Mouse (Mus musculus): ENCODE measurements around the gene Ccdc117. TPM values are rescaled to one million over a fixed set of nuclear protein-coding genes. Genes with fewer than 3 reads are reported as not detected.

The Ccdc117 gene
- total and polyA plus RNA-seq, 2 experiments from 2014 or later = 7.3 to 9.7 TPM

DNA sequence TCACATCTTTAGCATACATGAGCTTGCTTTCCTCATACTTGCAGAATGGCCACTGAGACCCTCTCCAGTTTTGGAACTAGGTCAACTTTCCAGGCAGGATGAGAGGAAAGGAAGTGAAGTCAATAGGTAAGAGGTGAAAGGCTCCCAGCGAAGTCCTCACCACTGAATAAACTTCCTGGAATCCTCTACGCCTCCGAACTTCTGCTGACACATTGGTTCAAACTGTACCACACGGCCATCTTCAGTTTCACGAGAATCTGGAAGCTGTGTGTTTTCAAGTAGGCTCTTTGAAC, 31.9 kb downstream of the Ccdc117 start:
- H3K4me1 ChIP-seq (ENCODE audit: control insufficient read depth, insufficient read depth) = no peaks in the 10 kb centered on the region
- no peaks in the 10 kb centered on the region for H3K9me3 ChIP-seq (replicated peaks; ENCODE audit: control insufficient read depth, low read length)
- no peak overlapping the region for H3K4me3 ChIP-seq (ENCODE audit: low read depth, low read length)
- H3K27ac ChIP-seq (ENCODE audit: low read depth) = peak overlapping the region; percentile 13; the same call in 1 of the 2 replicates
- TF ChIP-seq CTCF (IDR thresholded peaks at IDR 0.05; ENCODE audit: low read depth) (no peak), EP300 (IDR thresholded peaks at IDR 0.05; ENCODE audit: low read depth) (no peak)
- no peaks in the 10 kb centered on the region for H3K36me3 ChIP-seq (replicated peaks; ENCODE audit: control insufficient read depth, insufficient read depth, low read length)
- H3K4me2 ChIP-seq (ENCODE audit: low read depth, low read length) = no peak overlapping the region
- WGBS = 47% methylated on average over 5 of the region's 5 CpGs
- ATAC-seq (ENCODE audit: insufficient read depth, low read depth) (no peak), DNase-seq (ENCODE audit: low spot score) (no peak)
- H3K9ac ChIP-seq (replicated peaks; ENCODE audit: low read depth, low read length) = no peak overlapping the region
- no peaks in the 10 kb centered on the region for H3K27me3 ChIP-seq (ENCODE audit: control insufficient read depth, insufficient read depth, low read length)

DNA sequence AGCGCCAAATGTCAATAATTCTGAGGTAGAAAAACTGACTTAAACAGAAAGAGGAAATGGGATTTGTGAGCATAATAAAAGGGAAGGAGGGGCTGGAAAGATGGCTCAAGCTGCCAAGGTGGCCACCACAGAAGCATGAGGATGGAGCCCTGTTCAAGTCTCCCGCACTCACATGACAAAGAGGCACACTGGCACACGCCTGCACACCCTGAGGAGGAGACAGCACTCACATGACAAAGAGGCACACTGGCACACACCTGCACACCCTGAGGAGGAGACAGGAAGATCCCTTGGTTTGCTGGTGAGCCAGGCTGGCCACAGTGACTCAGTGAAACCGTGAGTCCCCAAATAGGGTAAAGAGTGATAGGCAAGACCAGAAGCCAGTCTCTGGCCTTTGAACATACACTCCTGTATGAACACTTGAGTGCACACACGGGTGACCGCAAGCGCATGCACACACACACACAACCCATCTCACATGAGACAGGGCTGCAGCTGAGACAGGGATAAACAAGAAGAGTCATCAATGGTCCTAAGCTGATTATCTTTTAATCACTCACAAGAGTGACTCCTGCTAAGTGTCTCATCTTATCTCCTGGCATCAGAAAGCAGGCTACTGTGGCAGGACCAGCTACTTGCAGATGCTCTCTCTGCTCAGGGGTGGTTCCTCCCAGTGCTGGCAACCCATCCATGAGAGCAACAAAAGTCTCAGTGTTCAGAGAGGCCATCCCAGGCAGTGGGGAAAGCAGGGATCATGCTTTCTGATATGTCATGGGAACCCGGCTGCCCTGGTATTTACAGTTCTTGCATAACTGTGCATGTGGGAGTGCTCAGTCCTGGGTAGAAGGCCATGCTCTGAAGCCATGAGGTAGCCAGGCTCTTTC, 32.5 kb downstream of the Ccdc117 start:
- ATAC-seq (ENCODE audit: insufficient read depth, low read depth) (no peak), DNase-seq (ENCODE audit: low spot score) (no peak)
- Histone ChIP-seq H3K36me3 (replicated peaks; ENCODE audit: control insufficient read depth, insufficient read depth, low read length) (no peaks in the 10 kb centered on the region), H3K4me2 (ENCODE audit: low read depth, low read length) (no peak overlapping the region), H3K9ac (replicated peaks; ENCODE audit: low read depth, low read length) (no peak overlapping the region), H3K4me3 (ENCODE audit: low read depth, low read length) (no peak overlapping the region), H3K27me3 (ENCODE audit: control insufficient read depth, insufficient read depth, low read length) (no peaks in the 10 kb centered on the region), H3K9me3 (replicated peaks; ENCODE audit: control insufficient read depth, low read length) (no peaks in the 10 kb centered on the region), H3K27ac (ENCODE audit: low read depth) (no peak overlapping the region), H3K4me1 (ENCODE audit: control insufficient read depth, insufficient read depth) (no peaks in the 10 kb centered on the region)
- 59% methylated on average over 8 of the region's 8 CpGs for WGBS
- TF ChIP-seq EP300 (IDR thresholded peaks at IDR 0.05; ENCODE audit: low read depth) = no peak
- TF ChIP-seq CTCF (IDR thresholded peaks at IDR 0.05; ENCODE audit: low read depth) = no peak

DNA sequence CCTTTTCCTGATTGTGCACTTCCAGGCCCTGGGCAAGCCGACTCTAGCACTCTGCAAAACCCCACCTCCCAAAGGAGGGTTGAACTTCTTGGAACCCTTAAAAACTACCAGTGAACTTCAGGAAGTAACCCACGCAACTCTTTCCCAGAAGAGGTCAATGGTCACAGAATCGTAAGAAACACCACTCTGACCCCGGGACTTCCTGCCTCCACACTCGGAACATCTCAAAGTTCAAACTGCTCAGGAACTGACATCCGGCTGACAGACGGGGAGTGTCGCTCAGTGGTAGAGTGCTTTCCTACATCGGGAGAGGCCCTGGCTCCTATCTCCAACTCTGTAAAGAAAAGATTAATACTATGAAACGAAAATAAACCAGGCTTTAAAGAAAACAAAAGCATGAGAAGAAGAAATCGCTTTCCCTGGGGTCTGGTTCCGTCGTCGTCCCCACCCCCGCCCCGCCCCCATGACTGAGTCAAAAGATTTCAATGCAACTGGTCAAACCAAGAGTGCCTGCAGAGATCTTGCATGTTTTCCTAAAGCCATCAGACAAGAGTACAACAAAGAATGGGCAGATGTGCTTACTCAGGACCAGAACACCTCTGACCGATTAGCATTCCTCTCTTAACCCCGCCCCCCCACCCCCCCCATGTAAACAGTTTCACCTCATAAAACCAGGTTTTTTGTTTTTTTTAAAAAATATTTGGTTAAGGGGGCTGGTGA, 36.0 kb downstream of the Ccdc117 start:
- peak overlapping the region; percentile 32 for H3K4me3 ChIP-seq (ENCODE audit: low read depth, low read length)
- H3K9me3 ChIP-seq (replicated peaks; ENCODE audit: control insufficient read depth, low read length) = no peaks in the 10 kb centered on the region
- DNase-seq (ENCODE audit: low spot score) (peak; percentile 84), ATAC-seq (ENCODE audit: insufficient read depth, low read depth) (peak; percentile 80)
- no peak for TF ChIP-seq EP300 (IDR thresholded peaks at IDR 0.05; ENCODE audit: low read depth)
- TF ChIP-seq CTCF (IDR thresholded peaks at IDR 0.05; ENCODE audit: low read depth) = no peak
- no peaks in the 10 kb centered on the region for H3K4me1 ChIP-seq (ENCODE audit: control insufficient read depth, insufficient read depth)
- H3K36me3 ChIP-seq (replicated peaks; ENCODE audit: control insufficient read depth, insufficient read depth, low read length) = no peaks in the 10 kb centered on the region
- H3K27ac ChIP-seq (ENCODE audit: low read depth) = peak overlapping the region; percentile 54
- no peak overlapping the region for H3K9ac ChIP-seq (replicated peaks; ENCODE audit: low read depth, low read length)
- 15% methylated on average over 18 of the region's 18 CpGs for WGBS
- H3K27me3 ChIP-seq (ENCODE audit: control insufficient read depth, insufficient read depth, low read length) = no peaks in the 10 kb centered on the region
- peak overlapping the region; percentile 50 for H3K4me2 ChIP-seq (ENCODE audit: low read depth, low read length)

DNA sequence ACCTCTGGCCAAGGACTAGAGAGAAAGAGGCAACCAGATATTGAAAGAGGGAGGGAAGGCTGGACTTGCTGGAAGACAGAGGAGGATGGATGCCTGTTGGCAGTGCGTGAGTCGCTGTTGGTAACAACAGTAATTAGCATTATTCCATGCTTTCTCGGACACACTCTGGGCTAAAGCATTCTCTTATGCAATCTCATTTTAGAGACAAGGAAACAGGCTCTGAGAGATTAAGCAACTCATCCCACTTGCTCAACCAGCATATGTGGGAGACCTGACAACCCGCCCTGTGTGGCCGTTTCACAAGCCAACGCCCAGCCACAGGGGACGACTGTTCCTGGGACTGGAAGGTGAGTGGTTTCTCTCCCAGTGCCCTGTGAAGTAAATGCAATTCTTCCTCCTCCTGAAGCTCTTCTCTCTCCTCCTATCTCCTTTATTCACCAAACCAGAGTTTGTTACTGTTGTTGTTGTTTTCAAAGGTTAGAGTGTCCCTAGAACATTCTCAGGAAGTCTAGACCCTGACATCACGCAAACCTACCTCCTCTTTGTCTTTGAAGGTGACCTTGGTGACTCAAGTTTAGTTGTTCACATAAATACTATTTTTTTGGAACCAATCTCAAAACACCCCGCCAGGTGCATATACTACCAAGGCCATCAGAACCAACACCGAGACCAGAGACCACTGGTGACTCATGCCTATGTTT, 39.5 kb downstream of the Ccdc117 start:
- Histone ChIP-seq H3K36me3 (replicated peaks; ENCODE audit: control insufficient read depth, insufficient read depth, low read length) (no peaks in the 10 kb centered on the region), H3K4me2 (ENCODE audit: low read depth, low read length) (no peak overlapping the region), H3K4me1 (ENCODE audit: control insufficient read depth, insufficient read depth) (no peaks in the 10 kb centered on the region), H3K9me3 (replicated peaks; ENCODE audit: control insufficient read depth, low read length) (no peaks in the 10 kb centered on the region), H3K27me3 (ENCODE audit: control insufficient read depth, insufficient read depth, low read length) (no peaks in the 10 kb centered on the region), H3K9ac (replicated peaks; ENCODE audit: low read depth, low read length) (no peak overlapping the region), H3K27ac (ENCODE audit: low read depth) (no peak overlapping the region), H3K4me3 (ENCODE audit: low read depth, low read length) (no peak overlapping the region)
- DNase-seq (ENCODE audit: low spot score) = no peak
- TF ChIP-seq CTCF (IDR thresholded peaks at IDR 0.05; ENCODE audit: low read depth) = no peak
- no peak for TF ChIP-seq EP300 (IDR thresholded peaks at IDR 0.05; ENCODE audit: low read depth)
- 84% methylated on average over 10 of the region's 10 CpGs for WGBS
- ATAC-seq (ENCODE audit: insufficient read depth, low read depth) = no peak

DNA sequence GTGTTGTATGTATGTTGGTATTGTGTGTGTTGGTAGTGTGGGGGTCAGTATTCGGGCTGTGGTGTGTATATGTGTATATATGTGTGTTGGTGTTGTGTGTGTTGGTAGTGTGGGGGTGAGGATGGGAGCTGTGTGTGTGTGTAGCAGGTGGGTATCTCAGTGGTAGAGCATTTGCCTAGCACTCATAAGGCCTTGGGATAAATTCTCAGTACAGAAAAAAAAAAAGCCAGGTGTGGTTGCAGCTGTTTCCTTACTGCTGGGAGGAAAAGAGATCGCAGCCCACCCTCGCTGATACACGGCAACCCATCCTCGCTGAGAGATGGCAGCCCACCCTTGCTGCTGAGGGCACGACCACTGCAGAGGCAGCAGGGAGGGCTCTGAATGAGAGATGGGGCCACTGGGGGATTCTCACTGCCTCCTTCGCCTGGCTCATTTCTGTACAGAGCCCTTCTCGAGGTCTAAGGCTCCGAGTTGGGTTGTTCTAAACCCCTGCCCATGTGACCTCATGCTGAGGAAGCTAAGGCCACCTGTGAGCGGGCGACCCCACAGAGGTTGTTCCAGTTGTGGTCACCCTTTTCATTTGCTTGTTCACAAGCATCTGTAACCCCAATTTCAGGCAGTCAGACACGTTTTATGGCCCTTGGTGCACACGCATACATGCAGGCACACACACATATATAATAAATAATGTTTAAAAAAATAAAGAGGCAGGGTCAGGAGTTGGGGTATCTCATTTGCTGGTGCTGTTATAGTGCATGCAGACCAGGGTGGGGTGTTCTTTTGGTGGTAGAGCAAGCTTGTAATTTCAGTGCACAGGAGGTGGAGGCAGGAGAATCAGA, 40.9 kb downstream of the Ccdc117 start:
- no peaks in the 10 kb centered on the region for H3K4me1 ChIP-seq (ENCODE audit: control insufficient read depth, insufficient read depth)
- no peaks in the 10 kb centered on the region for H3K9me3 ChIP-seq (replicated peaks; ENCODE audit: control insufficient read depth, low read length)
- no peak overlapping the region for H3K4me3 ChIP-seq (ENCODE audit: low read depth, low read length)
- no peaks in the 10 kb centered on the region for H3K27me3 ChIP-seq (ENCODE audit: control insufficient read depth, insufficient read depth, low read length)
- ATAC-seq (ENCODE audit: insufficient read depth, low read depth) (no peak), DNase-seq (ENCODE audit: low spot score) (no peak)
- 78% methylated on average over 13 of the region's 13 CpGs for WGBS
- H3K27ac ChIP-seq (ENCODE audit: low read depth) = no peak overlapping the region
- no peak overlapping the region for H3K4me2 ChIP-seq (ENCODE audit: low read depth, low read length)
- no peak overlapping the region for H3K9ac ChIP-seq (replicated peaks; ENCODE audit: low read depth, low read length)
- no peaks in the 10 kb centered on the region for H3K36me3 ChIP-seq (replicated peaks; ENCODE audit: control insufficient read depth, insufficient read depth, low read length)
- no peak for TF ChIP-seq EP300 (IDR thresholded peaks at IDR 0.05; ENCODE audit: low read depth)
- TF ChIP-seq CTCF (IDR thresholded peaks at IDR 0.05; ENCODE audit: low read depth) = no peak

Data from heart, postnatal 0 days (tissue).